In genomic region chrX:135993664-135994119, GRCm38 (mm10) we compare ENCODE assay signal across 8 mouse cellular contexts. TPM values are rescaled to one million over a fixed set of nuclear protein-coding genes. Genes with fewer than 3 reads are reported as not detected.
DNase-seq lines count a peak whose midpoint lies in the region; ATAC-seq and TF ChIP-seq lines count a peak whose summit lies in the region.
"Not testable (repeated sequence)": the region's sequence is repeated elsewhere in the genome, so short reads cannot be mapped to it uniquely, and the experiment has no call there.

Gene Arxes2 (plus strand): TSS chrX:135993824.

- 0% methylated on average over 12 of the region's 39 CpGs for WGBS in cerebellum, adult 2 months
- WGBS in forebrain, embryonic 16.5 days, result 6% methylated on average over 12 of the region's 39 CpGs
- 9% methylated on average over 4 of the region's 39 CpGs for WGBS in hindbrain, embryonic 11.5 days
- WGBS in limb, embryonic 13.5 days, result 14% methylated on average over 6 of the region's 39 CpGs
- 10% methylated on average over 11 of the region's 39 CpGs for WGBS in stomach, embryonic 15.5 days

- TF ChIP-seq EP300 in ES-Bruce4 (IDR thresholded peaks at IDR 0.05; ENCODE audit: insufficient read depth, low read depth, low read length), result not testable (repeated sequence)

- ATAC-seq in forebrain, embryonic 16.5 days, result peak; percentile 94
- ATAC-seq in hindbrain, embryonic 11.5 days (ENCODE audit: low FRiP score), result peak; percentile 92
- peak; percentile 95 for ATAC-seq in limb, embryonic 13.5 days (ENCODE audit: low FRiP score, low read depth)
- peak; percentile 67 for ATAC-seq in megakaryocyte-erythroid progenitor cell, adult 5-6 weeks (replicated peaks; ENCODE audit: low FRiP score, low TSS enrichment, poor library complexity, severe bottlenecking)
- ATAC-seq in stomach, embryonic 15.5 days (ENCODE audit: insufficient read depth, low FRiP score, low read depth), result peak; percentile 92

- H3K4me3 ChIP-seq in ES-Bruce4 (ENCODE audit: low read depth, low read length), result peak within 1 kb of the TSS; percentile 39
- peak within 1 kb of the TSS; percentile 26 for H3K4me3 ChIP-seq in cerebellum, adult 2 months (replicated peaks; ENCODE audit: insufficient read depth, low read depth, low read length)
- H3K4me3 ChIP-seq in forebrain, embryonic 16.5 days (replicated peaks; ENCODE audit: low read length), result peak within 1 kb of the TSS; percentile 38
- H3K4me3 ChIP-seq in hindbrain, embryonic 11.5 days (ENCODE audit: low read depth, low read length), result peak within 1 kb of the TSS; percentile 16; the same call in 1 of the 2 replicates
- peak within 1 kb of the TSS; percentile 38 for H3K4me3 ChIP-seq in limb, embryonic 13.5 days
- H3K4me3 ChIP-seq in stomach, embryonic 15.5 days (replicated peaks), result peak within 1 kb of the TSS; percentile 22

- H3K27me3 ChIP-seq in ES-Bruce4 (ENCODE audit: control insufficient read depth, insufficient read depth, low read length, poor library complexity, severe bottlenecking); cerebellum, adult 2 months (ENCODE audit: control insufficient read depth, insufficient read depth, low read length); forebrain, embryonic 16.5 days (replicated peaks; ENCODE audit: control insufficient read depth, insufficient read depth, low read length); hindbrain, embryonic 11.5 days (ENCODE audit: control insufficient read depth, insufficient read depth, low read length); limb, embryonic 13.5 days; stomach, embryonic 15.5 days (replicated peaks): not testable (repeated sequence)

- H3K27ac ChIP-seq in ES-Bruce4 (ENCODE audit: insufficient read depth, low read length), result peak within 1 kb of the TSS; percentile 41
- peak within 1 kb of the TSS; percentile 53; the same call in 1 of the 2 replicates for H3K27ac ChIP-seq in cerebellum, adult 2 months (ENCODE audit: insufficient read depth, low read length)
- not testable (repeated sequence) for H3K27ac ChIP-seq in forebrain, embryonic 16.5 days (ENCODE audit: low read length); hindbrain, embryonic 11.5 days (ENCODE audit: low read depth, low read length); limb, embryonic 13.5 days; stomach, embryonic 15.5 days

- peak within 1 kb of the TSS; percentile 44; the same call in 1 of the 2 replicates for H3K9ac ChIP-seq in ES-Bruce4 (ENCODE audit: low read depth, poor library complexity, severe bottlenecking)
- H3K9ac ChIP-seq in forebrain, embryonic 16.5 days (replicated peaks; ENCODE audit: low read depth, low read length); hindbrain, embryonic 11.5 days (ENCODE audit: low read depth, low read length); limb, embryonic 13.5 days; stomach, embryonic 15.5 days: not testable (repeated sequence)

- TF ChIP-seq POLR2A in ES-Bruce4 (IDR thresholded peaks at IDR 0.05; ENCODE audit: insufficient read depth, low read length); cerebellum, adult 2 months (IDR thresholded peaks at IDR 0.05; ENCODE audit: borderline replicate concordance, insufficient read depth, low read length): not testable (repeated sequence)

- peak; percentile 46 to 58 for DNase-seq in cerebellum, adult 2 months
- not testable (repeated sequence) for DNase-seq in hindbrain, embryonic 11.5 days (ENCODE audit: low spot score)
- DNase-seq in kidney, postnatal 4 days, result peak; percentile 13 to 33

- H3K9me3 ChIP-seq in ES-Bruce4 (replicated peaks; ENCODE audit: control insufficient read depth, insufficient read depth, low read length, poor library complexity, severe bottlenecking); forebrain, embryonic 16.5 days (ENCODE audit: control insufficient read depth, low read length); hindbrain, embryonic 11.5 days (ENCODE audit: control insufficient read depth, low read length); limb, embryonic 13.5 days; stomach, embryonic 15.5 days: not testable (repeated sequence)

- peak within 1 kb of the TSS; percentile 50 for H3K4me2 ChIP-seq in forebrain, embryonic 16.5 days (ENCODE audit: low read length)
- 0 out of 2 replicates have a peak within 1 kb of the TSS, but pooled peaks have one; percentile 0 for H3K4me2 ChIP-seq in hindbrain, embryonic 11.5 days (replicated peaks; ENCODE audit: low read depth, low read length)
- H3K4me2 ChIP-seq in limb, embryonic 13.5 days (replicated peaks), result peak within 1 kb of the TSS; percentile 56
- H3K4me2 ChIP-seq in stomach, embryonic 15.5 days, result peak within 1 kb of the TSS; percentile 34

- not testable (repeated sequence) for TF ChIP-seq CTCF in ES-Bruce4 (IDR thresholded peaks at IDR 0.05; ENCODE audit: low read depth, low read length); cerebellum, adult 2 months (IDR thresholded peaks at IDR 0.05; ENCODE audit: borderline replicate concordance, insufficient read depth, low read depth, low read length)

- not testable (repeated sequence) for H3K4me1 ChIP-seq in ES-Bruce4 (ENCODE audit: control insufficient read depth, insufficient read depth, low read length); cerebellum, adult 2 months (ENCODE audit: control insufficient read depth, insufficient read depth, low read length); forebrain, embryonic 16.5 days (replicated peaks; ENCODE audit: control insufficient read depth, insufficient read depth, low read length); hindbrain, embryonic 11.5 days (replicated peaks; ENCODE audit: control insufficient read depth, insufficient read depth, low read length); limb, embryonic 13.5 days; stomach, embryonic 15.5 days

- not testable (repeated sequence) for H3K36me3 ChIP-seq in ES-Bruce4 (ENCODE audit: control insufficient read depth, insufficient read depth, low read length, poor library complexity, severe bottlenecking); forebrain, embryonic 16.5 days (ENCODE audit: control insufficient read depth, insufficient read depth); hindbrain, embryonic 11.5 days (ENCODE audit: control insufficient read depth, insufficient read depth, low read length); limb, embryonic 13.5 days; stomach, embryonic 15.5 days

RNA-seq across cellular contexts. Expression of gene Arxes2, which starts in this region (rescaled TPM):
- polyA plus RNA-seq in ES-Bruce4 (2011; ENCODE audit: insufficient read depth, insufficient read length, low read depth, missing spikeins), result 14.8 and 16.4 TPM in 2 replicates
- polyA plus RNA-seq in cerebellum, adult 2 months (2012; rRNA removed), result 143 TPM in 2 replicates
- polyA plus RNA-seq in forebrain, embryonic 16.5 days (2015; fragmentation: Nextera tagmentation; extraction: Ambion mirVana), result 170 and 205 TPM in 2 replicates
- 125 and 140 TPM in 2 replicates for polyA plus RNA-seq in hindbrain, embryonic 11.5 days (2014; fragmentation: Nextera tagmentation; extraction: Ambion mirVana)
- 101 and 106 TPM in 2 replicates for polyA plus RNA-seq in limb, embryonic 13.5 days (2015; fragmentation: Nextera tagmentation; extraction: Ambion mirVana)
- 1.4 and 2.2 TPM in 2 replicates for total RNA-seq in megakaryocyte-erythroid progenitor cell, adult 5-6 weeks (2014; fragmentation: Nextera tagmentation)
- 5.0 TPM in 1 of 2 replicates, not detected in the other for total RNA-seq in megakaryocyte-erythroid progenitor cell, adult 5-6 weeks (2017)
- polyA plus RNA-seq in stomach, embryonic 15.5 days (2015; fragmentation: Nextera tagmentation; extraction: Ambion mirVana), result 68.2 and 73.6 TPM in 2 replicates

Comparison
In these comparisons a context has a peak if more than half of its experiments do, and no peak if none do; other contexts are left out.
1. H3K4me2 ChIP-seq: peak in every context shown above with its lines; median percentile 56 in limb, embryonic 13.5 days; 50 in forebrain, embryonic 16.5 days; 34 in stomach, embryonic 15.5 days; 0 in hindbrain, embryonic 11.5 days.